Mouse (Mus musculus): ENCODE data around the gene 4930563M21Rik. TPM values are rescaled to one million over a fixed set of nuclear protein-coding genes. Genes with fewer than 3 reads are reported as not detected.

4930563M21Rik gene
- polyA plus RNA-seq, 1 experiment from 2014 or later, result not detected

Other genes starting within 250 kb of the 4930563M21Rik start
- 12.2 and 14.4 TPM in 2 replicates for gene Scaper, start 72.4 kb downstream of the 4930563M21Rik start, polyA plus RNA-seq (2014; fragmentation: Nextera tagmentation; extraction: Ambion mirVana)
- gene Rcn2, start 31.3 kb upstream of the 4930563M21Rik start, polyA plus RNA-seq (2014; fragmentation: Nextera tagmentation; extraction: Ambion mirVana), result 250 and 274 TPM in 2 replicates
- gene Pstpip1, start 79.4 kb upstream of the 4930563M21Rik start, polyA plus RNA-seq (2014; fragmentation: Nextera tagmentation; extraction: Ambion mirVana), result 2.1 and 3.4 TPM in 2 replicates
- gene Tspan3, start 154.9 kb upstream of the 4930563M21Rik start, polyA plus RNA-seq (2014; fragmentation: Nextera tagmentation; extraction: Ambion mirVana), result 509 and 543 TPM in 2 replicates